Mouse (Mus musculus) brain, embryonic 14.5 days (tissue): ENCODE measurements around the gene Plxna4. TPM values are rescaled to one million over a fixed set of nuclear protein-coding genes. Genes with fewer than 3 reads are reported as not detected.
A peak's percentile ranks its signal among the peaks of the same experiment; 100 is the strongest.

Experiments
- DNase-seq: peaks from one replicate; pipeline ENCODE4 v3.0.0-alpha.2; 2011; ENCODE audit warnings: low read depth
- CTCF ChIP-seq: fragments of 200-500 bp; IDR thresholded peaks from 2 replicates; pipeline ENCODE4 v1.5.1; 2012; ENCODE audit warnings: inconsistent platforms, mild to moderate bottlenecking, moderate library complexity, borderline replicate concordance; ENCODE audit not compliant: insufficient read depth, insufficient read length; ENCODE audit errors: extremely low read depth
- POLR2A ChIP-seq: fragments of 200-500 bp; IDR thresholded peaks from 2 replicates; pipeline ENCODE4 v1.6.1; 2012; ENCODE audit warnings: mild to moderate bottlenecking, inconsistent platforms, borderline replicate concordance; ENCODE audit not compliant: poor library complexity, insufficient read depth, insufficient read length, severe bottlenecking; ENCODE audit errors: extremely low read depth
- polyA plus RNA-seq: library from polyadenylated mRNA; depleted of rRNA; stranded (reverse); fragments of >200 nt; gene quantifications from 2 replicates; pipeline ENCODE4 v1.2.3, GENCODE M21; 2012

Gene Plxna4
- polyA plus RNA-seq, 1 experiment: 24.6 TPM

- no peak for DNase-seq
- no peak for TF ChIP-seq POLR2A
Observed at GRCm38 (mm10) chr6:32183651-32184185, 404.3 kb downstream of the Plxna4 start.

GRCm38 (mm10) chr6:32180012-32180358 lies 408.0 kb downstream of the Plxna4 start:
- DNase-seq: peak; percentile 24
- no peak for TF ChIP-seq POLR2A
- no peak for TF ChIP-seq CTCF

- peak; percentile 80 for DNase-seq
- no peak for TF ChIP-seq CTCF
- no peak for TF ChIP-seq POLR2A
Observed at GRCm38 (mm10) chr6:32179346-32180011, 408.5 kb downstream of the Plxna4 start.

GRCm38 (mm10) chr6:32177905-32178304 lies 410.1 kb downstream of the Plxna4 start:
- TF ChIP-seq CTCF: no peak
- no peak for TF ChIP-seq POLR2A
- DNase-seq: no peak

- TF ChIP-seq POLR2A (no peak), CTCF (no peak)
Observed at GRCm38 (mm10) chr6:32167725-32168124, 420.3 kb downstream of the Plxna4 start.

GRCm38 (mm10) chr6:32160370-32160769 lies 427.6 kb downstream of the Plxna4 start:
- TF ChIP-seq CTCF (no peak), POLR2A (no peak)
- DNase-seq: no peak

More at GRCm38 (mm10) chr6:32167725-32168124, 420.3 kb downstream of the Plxna4 start:
- no peak for DNase-seq

- TF ChIP-seq CTCF (no peak), POLR2A (no peak)
- DNase-seq: no peak
Observed at GRCm38 (mm10) chr6:32159931-32160330, 428.1 kb downstream of the Plxna4 start.

- TF ChIP-seq POLR2A (no peak), CTCF (no peak)
- no peak for DNase-seq
Observed at GRCm38 (mm10) chr6:32158347-32158746, 429.6 kb downstream of the Plxna4 start.

GRCm38 (mm10) chr6:32153170-32153569 lies 434.8 kb downstream of the Plxna4 start:
- TF ChIP-seq POLR2A (no peak), CTCF (no peak)
- DNase-seq: peak; percentile 65

GRCm38 (mm10) chr6:32150836-32151235 lies 437.2 kb downstream of the Plxna4 start:
- TF ChIP-seq POLR2A: no peak
- no peak for TF ChIP-seq CTCF
- DNase-seq: no peak

GRCm38 (mm10) chr6:32144771-32145170 lies 443.2 kb downstream of the Plxna4 start:
- TF ChIP-seq POLR2A (no peak), CTCF (no peak)
- peak; percentile 43 for DNase-seq

- DNase-seq: no peak
- TF ChIP-seq CTCF (no peak), POLR2A (no peak)
Observed at GRCm38 (mm10) chr6:32139537-32139936, 448.5 kb downstream of the Plxna4 start.

- DNase-seq: no peak
Observed at GRCm38 (mm10) chr6:32126914-32127313, 461.1 kb downstream of the Plxna4 start.

More at GRCm38 (mm10) chr6:32126914-32127313, 461.1 kb downstream of the Plxna4 start:
- TF ChIP-seq POLR2A (no peak), CTCF (no peak)
